Mouse (Mus musculus) small intestine, adult 2 months (tissue): ENCODE data around the gene Prc1.

Experiments
- CTCF ChIP-seq: fragments of 200-500 bp; IDR thresholded peaks from 2 replicates; pipeline ENCODE4 v1.5.1; 2012; ENCODE audit warnings: low read depth, mild to moderate bottlenecking, control low read depth, inconsistent platforms, low read length, moderate library complexity, mixed read lengths; ENCODE audit not compliant: insufficient replicate concordance, insufficient read length; ENCODE audit errors: extremely low read depth
- POLR2A ChIP-seq: fragments of 200-500 bp; IDR thresholded peaks from 2 replicates; pipeline ENCODE4 v1.6.1; 2012; ENCODE audit warnings: low read depth, mild to moderate bottlenecking, control low read depth, inconsistent platforms, low read length, moderate library complexity

GRCm38 (mm10) chr7:80318670-80319069 lies 24.4 kb downstream of the Prc1 start:
- TF ChIP-seq CTCF (no peak), POLR2A (no peak)
